Mouse (Mus musculus) brain, embryonic 14.5 days (tissue): Measurements from ENCODE around the gene Elovl7.

Experiments used
- CTCF ChIP-seq: fragments of 200-500 bp; IDR thresholded peaks from 2 replicates; pipeline ENCODE4 v1.5.1; 2012; ENCODE audit warnings: inconsistent platforms, mild to moderate bottlenecking, moderate library complexity, borderline replicate concordance; ENCODE audit not compliant: insufficient read depth, insufficient read length; ENCODE audit errors: extremely low read depth
- POLR2A ChIP-seq: fragments of 200-500 bp; IDR thresholded peaks from 2 replicates; pipeline ENCODE4 v1.6.1; 2012; ENCODE audit warnings: mild to moderate bottlenecking, inconsistent platforms, borderline replicate concordance; ENCODE audit not compliant: poor library complexity, insufficient read depth, insufficient read length, severe bottlenecking; ENCODE audit errors: extremely low read depth

DNA sequence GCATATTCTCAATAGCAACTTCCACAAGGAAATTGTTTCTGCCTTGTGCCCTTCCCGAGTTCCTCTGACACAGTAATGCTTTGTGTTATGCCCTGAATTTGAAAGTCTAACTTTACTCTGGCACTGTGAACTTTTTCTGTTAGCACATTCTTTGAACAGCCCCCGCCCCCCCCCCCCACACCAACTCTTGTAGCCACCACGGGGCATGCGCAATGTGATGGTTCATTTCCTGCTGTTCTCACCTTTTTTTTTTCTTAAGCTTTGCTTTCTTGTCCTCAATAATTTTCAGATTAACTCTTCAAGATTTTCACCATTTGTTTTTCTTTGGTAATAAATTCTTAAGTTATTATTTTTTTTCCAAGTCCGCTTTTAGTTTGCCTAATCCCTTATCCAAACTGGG lies 59.3 kb downstream of the Elovl7 start:
- TF ChIP-seq POLR2A (no peak), CTCF (no peak)
